Mouse (Mus musculus) limb, embryonic 14.5 days (tissue): ENCODE data around the gene Slc6a4. TPM values are rescaled to one million over a fixed set of nuclear protein-coding genes. Genes with fewer than 3 reads are reported as not detected.

Experiments
- ATAC-seq: fragments of 200-750 bp; cut with Nextera tagmentation; 2 replicates; pipeline ENCODE4 v1.8.0; 2017; ENCODE audit warnings: low read depth, moderate number of reproducible peaks, moderate TSS enrichment; ENCODE audit not compliant: low FRiP score
- DNase-seq: peaks from one replicate; pipeline ENCODE4 v3.0.0-alpha.2; 2015; ENCODE audit warnings: low spot score
- H3K27ac ChIP-seq: fragments of 300-500 bp; sonication (generic); replicated peaks from 2 replicates; pipeline ENCODE4 v1.5.1; 2014; ENCODE audit warnings: low read depth, mild to moderate bottlenecking, low read length, moderate library complexity, mixed read lengths
- H3K27me3 ChIP-seq: fragments of 300-500 bp; sonication (generic); 2 replicates; pipeline ENCODE4 v1.6.1; 2014; ENCODE audit warnings: low read length, mixed read lengths; ENCODE audit not compliant: control insufficient read depth, insufficient read depth
- H3K36me3 ChIP-seq: fragments of 300-500 bp; sonication (generic); 2 replicates; pipeline ENCODE4 v1.6.1; 2014; ENCODE audit warnings: mild to moderate bottlenecking, low read length, moderate library complexity, mixed read lengths; ENCODE audit not compliant: control insufficient read depth, insufficient read depth
- H3K4me1 ChIP-seq: fragments of 300-500 bp; sonication (generic); 2 replicates; pipeline ENCODE4 v1.6.1; 2014; ENCODE audit warnings: antibody characterized with exemption, low read length, mixed read lengths; ENCODE audit not compliant: control insufficient read depth, insufficient read depth
- H3K4me2 ChIP-seq: fragments of 300-500 bp; sonication (generic); replicated peaks from 2 replicates; pipeline ENCODE4 v1.6.1; 2014; ENCODE audit warnings: low read depth, mild to moderate bottlenecking, low read length, moderate library complexity; ENCODE audit not compliant: severe bottlenecking
- H3K4me3 ChIP-seq: fragments of 300-500 bp; sonication (generic); replicated peaks from 2 replicates; pipeline ENCODE4 v1.5.1; 2014; ENCODE audit warnings: low read length
- H3K9ac ChIP-seq: fragments of 300-500 bp; sonication (generic); 2 replicates; pipeline ENCODE4 v1.6.1; 2014; ENCODE audit warnings: mild to moderate bottlenecking, low read depth, low read length, moderate library complexity; ENCODE audit not compliant: severe bottlenecking
- H3K9me3 ChIP-seq: fragments of 300-500 bp; sonication (generic); 2 replicates; pipeline ENCODE4 v1.6.1; 2016; ENCODE audit warnings: low read length; ENCODE audit not compliant: control insufficient read depth
- POLR2A ChIP-seq: fragments of 200-500 bp; IDR thresholded peaks from 2 replicates; pipeline ENCODE4 v1.8.0; 2012; ENCODE audit warnings: inconsistent platforms, mild to moderate bottlenecking, moderate library complexity, borderline replicate concordance; ENCODE audit not compliant: insufficient read depth, insufficient read length; ENCODE audit errors: extremely low read depth
- WGBS: fragments of 180-500 bp; shearing (Covaris S2); extraction: QIAGEN DNeasy Blood & Tissue Kit; methylation state at CpG from one replicate; pipeline ENCODE4 v1.1.7; 2014; 5-methylcytosine and 5-hydroxymethylcytosine counted together
- polyA plus RNA-seq, 2 experiments: library from polyadenylated mRNA; depleted of rRNA in 1 of 2; stranded (reverse) in 1 of 2; unstranded in 1 of 2; fragments of >200 nt; fragmentation: Nextera tagmentation in 1 of 2; extraction: Ambion mirVana in 1 of 2; gene quantifications; 2 replicates each; pipeline versions ENCODE4 v1.2.1 to v1.2.3; 2012 to 2014

Gene Slc6a4
- polyA plus RNA-seq (2012; rRNA removed) (0.79 and 1.5 TPM in 2 replicates), polyA plus RNA-seq (2014; fragmentation: Nextera tagmentation; extraction: Ambion mirVana) (0.90 and 1.2 TPM in 2 replicates)

GRCm38 (mm10) chr11:76997916-76998704 is at the start of gene Slc6a4:
Slc6a4 (plus strand) TSS chr11:76998603.
- Histone ChIP-seq H3K9ac (peak within 1 kb of the TSS; percentile 40), H3K27ac (no peak within 1 kb of the TSS)
- no peak for ATAC-seq

GRCm38 (mm10) chr11:76953536-76953935 is 44.9 kb upstream of the Slc6a4 start:
- Histone ChIP-seq H3K4me3 (no peak overlapping the region), H3K27ac (no peak overlapping the region), H3K9me3 (no peaks in the 10 kb centered on the region), H3K36me3 (peaks cover 82% of the 10 kb centered on the region), H3K27me3 (no peaks in the 10 kb centered on the region), H3K4me1 (no peaks in the 10 kb centered on the region), H3K4me2 (no peak overlapping the region), H3K9ac (no peak overlapping the region)
- DNase-seq (no peak), ATAC-seq (no peak)
- WGBS = 95% methylated on average over 2 of the region's 2 CpGs
- no peak for TF ChIP-seq POLR2A

More at GRCm38 (mm10) chr11:76997916-76998704, at the start of gene Slc6a4:
- Histone ChIP-seq H3K4me2 (peak within 1 kb of the TSS; percentile 81), H3K27me3 (peaks cover 29% of the 10 kb centered on the region), H3K4me3 (peak within 1 kb of the TSS; percentile 46), H3K4me1 (peaks cover 9% of the 10 kb centered on the region; the same call in 1 of the 2 replicates), H3K9me3 (no peaks in the 10 kb centered on the region), H3K36me3 (no peaks in the 10 kb centered on the region)
- under 1% methylated on average over 38 of the region's 52 CpGs for WGBS
- DNase-seq = peak; percentile 34
- no peak for TF ChIP-seq POLR2A

- Histone ChIP-seq H3K9me3 (no peaks in the 10 kb centered on the region), H3K4me2 (no peak overlapping the region), H3K4me3 (no peak overlapping the region), H3K36me3 (peaks cover 89% of the 10 kb centered on the region), H3K9ac (no peak overlapping the region), H3K27me3 (no peaks in the 10 kb centered on the region), H3K27ac (no peak overlapping the region), H3K4me1 (no peaks in the 10 kb centered on the region)
- ATAC-seq (no peak), DNase-seq (no peak)
- no peak for TF ChIP-seq POLR2A
- WGBS = 92% methylated on average over 3 of the region's 3 CpGs
These were observed 32.7 kb upstream of the Slc6a4 start for GRCm38 (mm10) chr11:76965703-76966102.

GRCm38 (mm10) chr11:76970328-76970727 is 28.1 kb upstream of the Slc6a4 start:
- Histone ChIP-seq H3K9ac (no peak overlapping the region), H3K4me2 (no peak overlapping the region), H3K4me3 (no peak overlapping the region), H3K4me1 (no peaks in the 10 kb centered on the region), H3K9me3 (no peaks in the 10 kb centered on the region), H3K36me3 (peaks cover 89% of the 10 kb centered on the region), H3K27me3 (no peaks in the 10 kb centered on the region), H3K27ac (no peak overlapping the region)
- ATAC-seq (no peak), DNase-seq (no peak)
- TF ChIP-seq POLR2A = no peak
- WGBS = 91% methylated on average over 2 of the region's 2 CpGs

GRCm38 (mm10) chr11:76974680-76975319 is 23.6 kb upstream of the Slc6a4 start:
- H3K27ac ChIP-seq = no peak overlapping the region
- H3K4me2 ChIP-seq = no peak overlapping the region
- H3K4me1 ChIP-seq = no peaks in the 10 kb centered on the region
- no peak overlapping the region for H3K9ac ChIP-seq
- H3K9me3 ChIP-seq = no peaks in the 10 kb centered on the region
- no peak overlapping the region for H3K4me3 ChIP-seq
- ATAC-seq (no peak), DNase-seq (no peak)
- TF ChIP-seq POLR2A = no peak
- peaks cover 87% of the 10 kb centered on the region for H3K36me3 ChIP-seq
- WGBS = 88% methylated on average over 7 of the region's 7 CpGs
- H3K27me3 ChIP-seq = no peaks in the 10 kb centered on the region
